Mouse (Mus musculus) limb, embryonic 13.5 days (tissue): Measurements from ENCODE around the gene Hnrnpu. TPM values are rescaled to one million over a fixed set of nuclear protein-coding genes. Genes with fewer than 3 reads are reported as not detected.

ENCODE experiments used
- ATAC-seq: fragments of 200-750 bp; cut with Nextera tagmentation; 2 replicates; pipeline ENCODE4 v1.8.0; 2017; ENCODE audit warnings: low read depth, moderate number of reproducible peaks, moderate TSS enrichment; ENCODE audit not compliant: low FRiP score
- H3K27ac ChIP-seq: fragments of 300-500 bp; sonication (generic); 2 replicates; pipeline ENCODE4 v1.5.1; 2015; ENCODE audit warnings: inconsistent platforms, mild to moderate bottlenecking, moderate library complexity
- H3K27me3 ChIP-seq: fragments of 300-500 bp; sonication (generic); 2 replicates; pipeline ENCODE4 v1.6.1; 2015; ENCODE audit warnings: mild to moderate bottlenecking, inconsistent platforms
- H3K36me3 ChIP-seq: fragments of 300-500 bp; sonication (generic); 2 replicates; pipeline ENCODE4 v1.6.1; 2015; ENCODE audit warnings: inconsistent platforms, mild to moderate bottlenecking, moderate library complexity
- H3K4me1 ChIP-seq: fragments of 300-500 bp; sonication (generic); 2 replicates; pipeline ENCODE4 v1.6.1; 2015; ENCODE audit warnings: inconsistent platforms
- H3K4me2 ChIP-seq: fragments of 300-500 bp; sonication (generic); replicated peaks from 2 replicates; pipeline ENCODE4 v1.6.1; 2015; ENCODE audit warnings: inconsistent platforms, mild to moderate bottlenecking, moderate library complexity
- H3K4me3 ChIP-seq: fragments of 300-500 bp; sonication (generic); 2 replicates; pipeline ENCODE4 v1.5.1; 2015; ENCODE audit warnings: moderate library complexity, mild to moderate bottlenecking, inconsistent platforms
- H3K9ac ChIP-seq: fragments of 300-500 bp; sonication (generic); 2 replicates; pipeline ENCODE4 v1.6.1; 2015; ENCODE audit warnings: mild to moderate bottlenecking, inconsistent platforms
- H3K9me3 ChIP-seq: fragments of 300-500 bp; sonication (generic); 2 replicates; pipeline ENCODE4 v1.6.1; 2016; ENCODE audit warnings: inconsistent platforms
- WGBS: fragments of 180-500 bp; shearing (Covaris S2); methylation state at CpG from one replicate; pipeline ENCODE4 v1.1.7; 2015; 5-methylcytosine and 5-hydroxymethylcytosine counted together
- polyA plus RNA-seq: library from polyadenylated mRNA; unstranded; fragments of >200 nt; fragmentation: Nextera tagmentation; extraction: Ambion mirVana; gene quantifications from 2 replicates; pipeline ENCODE4 v1.2.1, GENCODE M21; 2015

Hnrnpu gene
- polyA plus RNA-seq, 1 experiment from 2014 or later: 344 TPM

GRCm38 (mm10) chr1:178336777-178337481 is 668 bp downstream of the Hnrnpu start:
- Histone ChIP-seq H3K4me2 (peak overlapping the region; percentile 93), H3K36me3 (peaks cover 29% of the 10 kb centered on the region), H3K4me3 (peak overlapping the region; percentile 100), H3K9me3 (no peaks in the 10 kb centered on the region), H3K27me3 (no peaks in the 10 kb centered on the region), H3K4me1 (peaks cover 23% of the 10 kb centered on the region), H3K27ac (peak overlapping the region; percentile 100), H3K9ac (peak overlapping the region; percentile 100)
- WGBS: under 1% methylated on average over 52 of the region's 89 CpGs
- ATAC-seq: peak; percentile 7; the same call in 1 of the 2 replicates

GRCm38 (mm10) chr1:178336289-178336775 is 1.3 kb downstream of the Hnrnpu start:
- Histone ChIP-seq H3K27ac (peak overlapping the region; percentile 100), H3K27me3 (no peaks in the 10 kb centered on the region), H3K4me3 (peak overlapping the region; percentile 100), H3K9me3 (no peaks in the 10 kb centered on the region), H3K4me1 (peaks cover 25% of the 10 kb centered on the region), H3K36me3 (peaks cover 34% of the 10 kb centered on the region), H3K9ac (peak overlapping the region; percentile 100), H3K4me2 (peak overlapping the region; percentile 93)
- ATAC-seq: peak; percentile 91
- WGBS: under 1% methylated on average over 47 of the region's 53 CpGs

- peaks cover 25% of the 10 kb centered on the region for H3K4me1 ChIP-seq
- peak overlapping the region; percentile 100 for H3K9ac ChIP-seq
- H3K36me3 ChIP-seq: peaks cover 39% of the 10 kb centered on the region
- ATAC-seq: no peak
- no peaks in the 10 kb centered on the region for H3K27me3 ChIP-seq
- H3K27ac ChIP-seq: peak overlapping the region; percentile 100
- H3K9me3 ChIP-seq: no peaks in the 10 kb centered on the region
- peak overlapping the region; percentile 100 for H3K4me3 ChIP-seq
- under 1% methylated on average over 16 of the region's 16 CpGs for WGBS
- H3K4me2 ChIP-seq: peak overlapping the region; percentile 93
Observed at GRCm38 (mm10) chr1:178335860-178336261, 1.7 kb downstream of the Hnrnpu start.

GRCm38 (mm10) chr1:178329946-178330345 is 7.7 kb downstream of the Hnrnpu start:
- H3K36me3 ChIP-seq: peaks cover 81% of the 10 kb centered on the region
- H3K27me3 ChIP-seq: no peaks in the 10 kb centered on the region
- H3K27ac ChIP-seq: no peak overlapping the region
- H3K4me2 ChIP-seq: no peak overlapping the region
- no peak for ATAC-seq
- no peaks in the 10 kb centered on the region for H3K9me3 ChIP-seq
- H3K4me3 ChIP-seq: no peak overlapping the region
- peaks cover 24% of the 10 kb centered on the region for H3K4me1 ChIP-seq
- 78% methylated on average over 6 of the region's 6 CpGs for WGBS
- no peak overlapping the region for H3K9ac ChIP-seq

- Histone ChIP-seq H3K27ac (no peak overlapping the region), H3K4me3 (no peak overlapping the region), H3K4me2 (no peak overlapping the region), H3K9ac (no peak overlapping the region), H3K4me1 (peaks cover 17% of the 10 kb centered on the region), H3K36me3 (peaks cover 80% of the 10 kb centered on the region), H3K9me3 (no peaks in the 10 kb centered on the region), H3K27me3 (no peaks in the 10 kb centered on the region)
- ATAC-seq: no peak
- 79% methylated on average over 5 of the region's 5 CpGs for WGBS
Observed at GRCm38 (mm10) chr1:178329017-178329416, 8.6 kb downstream of the Hnrnpu start.

- H3K4me1 ChIP-seq: peaks cover 14% of the 10 kb centered on the region
- no peaks in the 10 kb centered on the region for H3K27me3 ChIP-seq
- no peak overlapping the region for H3K4me2 ChIP-seq
- H3K9me3 ChIP-seq: no peaks in the 10 kb centered on the region
- ATAC-seq: no peak
- H3K9ac ChIP-seq: no peak overlapping the region
- no peak overlapping the region for H3K4me3 ChIP-seq
- peaks cover 79% of the 10 kb centered on the region for H3K36me3 ChIP-seq
- no peak overlapping the region for H3K27ac ChIP-seq
- WGBS: 85% methylated on average over 1 of the region's 1 CpGs
Observed at GRCm38 (mm10) chr1:178326950-178327349, 10.6 kb downstream of the Hnrnpu start.

- H3K4me2 ChIP-seq: no peak overlapping the region
- H3K9ac ChIP-seq: no peak overlapping the region
- H3K4me3 ChIP-seq: no peak overlapping the region
- H3K27me3 ChIP-seq: no peaks in the 10 kb centered on the region
- peaks cover 80% of the 10 kb centered on the region for H3K36me3 ChIP-seq
- peaks cover 18% of the 10 kb centered on the region for H3K4me1 ChIP-seq
- 87% methylated on average over 1 of the region's 1 CpGs for WGBS
- no peak overlapping the region for H3K27ac ChIP-seq
- no peaks in the 10 kb centered on the region for H3K9me3 ChIP-seq
- no peak for ATAC-seq
Observed at GRCm38 (mm10) chr1:178326357-178326756, 11.2 kb downstream of the Hnrnpu start.

GRCm38 (mm10) chr1:178324568-178324967 is 13.0 kb downstream of the Hnrnpu start:
- no peak for ATAC-seq

GRCm38 (mm10) chr1:178323235-178323634 is 14.4 kb downstream of the Hnrnpu start:
- WGBS: 81% methylated on average over 1 of the region's 1 CpGs
- no peaks in the 10 kb centered on the region for H3K27me3 ChIP-seq
- H3K4me3 ChIP-seq: no peak overlapping the region
- ATAC-seq: no peak
- H3K27ac ChIP-seq: no peak overlapping the region
- peaks cover 32% of the 10 kb centered on the region for H3K4me1 ChIP-seq
- H3K4me2 ChIP-seq: no peak overlapping the region
- no peak overlapping the region for H3K9ac ChIP-seq
- H3K9me3 ChIP-seq: no peaks in the 10 kb centered on the region
- H3K36me3 ChIP-seq: peaks cover 63% of the 10 kb centered on the region

More at GRCm38 (mm10) chr1:178324568-178324967, 13.0 kb downstream of the Hnrnpu start:
- H3K4me1 ChIP-seq: peaks cover 32% of the 10 kb centered on the region
- H3K27me3 ChIP-seq: no peaks in the 10 kb centered on the region
- H3K36me3 ChIP-seq: peaks cover 73% of the 10 kb centered on the region
- WGBS: 84% methylated on average over 1 of the region's 1 CpGs
- H3K27ac ChIP-seq: no peak overlapping the region
- H3K9me3 ChIP-seq: no peaks in the 10 kb centered on the region
- H3K4me3 ChIP-seq: no peak overlapping the region
- H3K9ac ChIP-seq: no peak overlapping the region
- no peak overlapping the region for H3K4me2 ChIP-seq

GRCm38 (mm10) chr1:178321730-178322357 is 15.8 kb downstream of the Hnrnpu start:
- Histone ChIP-seq H3K27me3 (no peaks in the 10 kb centered on the region), H3K4me2 (peak overlapping the region; percentile 78), H3K9me3 (no peaks in the 10 kb centered on the region), H3K9ac (no peak overlapping the region), H3K36me3 (peaks cover 52% of the 10 kb centered on the region), H3K4me3 (no peak overlapping the region), H3K4me1 (peaks cover 38% of the 10 kb centered on the region), H3K27ac (no peak overlapping the region)
- WGBS: 61% methylated on average over 4 of the region's 4 CpGs
- ATAC-seq: no peak

GRCm38 (mm10) chr1:178320723-178321590 is 16.6 kb downstream of the Hnrnpu start:
- no peak for ATAC-seq
- Histone ChIP-seq H3K27ac (peak overlapping the region; percentile 100; the same call in 1 of the 2 replicates), H3K27me3 (no peaks in the 10 kb centered on the region), H3K36me3 (peaks cover 46% of the 10 kb centered on the region), H3K9ac (peak overlapping the region; percentile 85), H3K4me3 (peak overlapping the region; percentile 65), H3K4me1 (peaks cover 38% of the 10 kb centered on the region), H3K4me2 (peak overlapping the region; percentile 78), H3K9me3 (no peaks in the 10 kb centered on the region)
- WGBS: 44% methylated on average over 5 of the region's 5 CpGs
